Mouse (Mus musculus) retina, postnatal 1 day (tissue): Measurements from ENCODE around the gene Ano6.

Experiments used
- DNase-seq: peaks from one replicate; pipeline ENCODE4 v3.0.0-alpha.2; 2012

The Ano6 gene

GRCm38 (mm10) chr15:95980641-95981040, 190.0 kb downstream of the Ano6 start:
- DNase-seq, result no peak

DNA sequence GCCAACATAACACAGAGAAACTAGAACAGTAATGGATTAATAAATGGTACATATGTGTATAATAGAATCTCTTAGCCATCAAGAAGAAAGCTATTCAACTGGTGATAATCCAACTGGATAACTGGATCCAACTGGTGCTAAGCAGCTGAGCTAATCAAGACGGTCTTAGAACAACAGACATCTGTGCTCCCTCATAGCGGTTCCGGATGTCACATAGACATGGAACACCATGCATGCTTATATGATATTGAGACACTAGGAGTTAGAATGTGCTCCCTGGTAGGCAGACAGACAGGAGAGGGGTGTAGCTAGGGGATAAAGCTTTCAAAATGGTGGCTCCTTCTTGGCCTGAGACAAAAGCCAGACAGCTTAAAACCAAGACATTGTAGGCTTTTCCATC, 197.3 kb downstream of the Ano6 start:
- peak; percentile 78 for DNase-seq

GRCm38 (mm10) chr15:95989496-95990124, 199.0 kb downstream of the Ano6 start:
- DNase-seq, result no peak

DNA sequence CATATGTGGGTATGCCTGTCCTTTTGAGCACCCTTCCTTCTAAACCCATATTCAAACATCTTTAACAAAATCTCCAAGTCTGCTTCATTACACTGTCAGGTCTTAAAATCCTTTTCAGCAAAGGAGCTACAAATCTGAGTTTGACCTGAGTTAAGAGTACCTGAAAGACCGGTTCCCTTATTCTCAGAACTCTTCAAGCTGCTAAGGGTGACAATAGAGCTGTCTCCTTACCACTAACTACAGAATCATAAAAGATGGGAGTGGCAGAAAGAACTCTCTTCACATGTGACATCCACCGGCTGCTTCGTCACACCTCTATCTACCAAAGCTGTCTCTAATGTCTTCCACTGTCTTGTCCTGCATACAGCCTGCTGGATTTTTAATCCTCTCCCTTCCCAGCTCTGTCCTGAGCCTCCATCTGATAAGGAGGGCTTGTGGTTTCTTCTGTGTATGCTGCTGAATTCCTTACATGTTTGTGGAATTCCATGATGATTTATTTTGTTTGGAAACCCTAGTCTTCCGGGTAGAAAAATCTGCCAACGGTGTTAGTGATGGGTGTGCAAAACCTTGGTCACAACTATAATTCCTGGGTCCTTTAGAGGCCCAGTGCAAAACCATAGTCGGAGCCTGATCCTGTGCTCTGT, 212.4 kb downstream of the Ano6 start:
- DNase-seq, result no peak

DNA sequence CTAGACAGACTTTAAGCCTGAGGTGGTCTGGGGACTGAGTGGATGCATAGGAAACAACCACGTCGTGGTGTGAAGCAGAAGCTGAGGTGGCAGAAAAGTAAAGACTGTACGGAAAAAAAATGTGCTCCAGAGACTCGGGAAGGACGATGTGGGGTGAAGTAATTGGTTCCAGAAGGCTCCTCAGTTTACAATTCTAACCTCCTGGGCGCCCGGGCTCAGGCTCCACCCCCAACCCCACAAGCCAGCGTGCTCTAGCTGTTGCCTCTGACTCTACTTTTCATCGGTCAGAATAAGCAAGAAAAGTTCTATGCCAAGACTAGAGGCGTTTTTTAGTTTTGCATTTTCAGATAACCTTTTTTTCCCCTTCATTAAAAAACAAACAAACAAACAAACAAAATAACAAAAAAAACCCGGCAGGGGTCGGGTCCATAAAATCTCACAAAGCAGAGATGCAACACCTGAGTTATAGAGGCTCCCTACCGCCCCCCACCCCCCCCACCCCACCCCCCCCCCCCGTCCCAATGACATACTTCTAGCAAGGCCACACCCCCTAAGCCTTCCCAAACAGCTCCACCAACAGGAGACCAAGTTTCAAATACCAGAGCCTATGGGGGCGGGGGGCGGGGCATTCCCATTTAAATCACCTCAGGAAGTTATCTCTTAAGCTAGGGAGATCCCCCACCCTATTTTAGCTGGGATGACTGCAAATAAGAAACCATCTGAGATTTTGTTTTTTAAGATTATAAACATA, 221.2 kb downstream of the Ano6 start:
- no peak for DNase-seq

DNA sequence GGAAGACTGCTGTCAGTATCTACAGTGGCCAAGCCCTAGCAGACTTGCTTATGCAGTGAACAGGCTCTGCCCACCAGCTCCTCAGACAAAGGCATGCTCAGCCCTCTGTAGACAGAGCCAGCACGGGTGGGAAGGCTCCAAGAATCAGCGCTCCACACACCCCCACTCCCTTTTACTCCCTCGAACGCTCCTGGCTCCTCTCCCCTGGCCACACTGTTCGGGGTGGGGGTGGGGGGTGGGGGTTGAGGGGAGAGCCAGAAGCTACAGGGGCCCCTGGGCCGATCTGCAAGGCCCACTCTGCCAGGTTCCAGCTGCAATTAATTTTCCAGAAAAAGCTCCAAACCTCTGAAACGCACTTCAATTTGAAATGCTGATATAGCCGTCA, 221.7 kb downstream of the Ano6 start:
- no peak for DNase-seq

- no peak for DNase-seq
These were observed 223.9 kb downstream of the Ano6 start for GRCm38 (mm10) chr15:96014501-96014900.

DNA sequence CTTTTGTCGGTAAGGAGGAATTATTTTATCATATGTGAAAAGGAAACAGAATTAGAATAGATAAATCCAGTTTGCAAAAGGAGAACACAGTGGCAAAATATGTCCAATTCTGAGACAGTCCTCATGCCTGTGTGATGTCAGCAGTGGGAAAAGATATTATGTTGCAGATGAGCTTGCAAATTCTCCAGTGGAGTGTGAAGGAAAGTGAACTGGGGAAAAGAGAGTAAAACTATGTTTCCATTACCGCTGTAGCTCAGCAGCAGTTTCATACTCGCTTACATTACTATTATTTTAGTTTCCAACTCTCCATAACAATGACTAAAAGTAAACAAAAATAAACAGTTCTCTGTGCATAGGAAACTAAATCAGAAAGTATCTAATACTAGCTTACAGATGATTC, 229.8 kb downstream of the Ano6 start:
- no peak for DNase-seq

DNA sequence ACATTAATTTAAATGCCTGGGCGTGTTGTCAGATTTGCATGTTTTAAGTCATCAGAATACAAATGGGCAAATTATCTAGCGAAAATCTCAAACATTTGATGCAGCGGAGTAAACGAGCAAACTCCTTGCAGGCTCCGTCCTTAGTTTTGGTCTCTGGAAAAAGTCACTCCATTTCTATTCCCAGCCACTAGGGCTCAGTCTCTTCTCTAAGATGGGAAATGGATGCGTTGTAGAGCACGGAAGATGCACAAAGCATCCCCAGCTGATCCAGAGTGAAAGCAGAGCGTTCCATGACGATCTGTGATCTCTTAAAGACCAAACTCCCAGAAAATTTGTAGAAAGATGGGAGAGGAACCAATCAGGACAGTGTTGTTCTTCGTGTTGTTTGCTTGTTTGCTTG, 230.9 kb downstream of the Ano6 start:
- DNase-seq, result peak; percentile 46
